Mouse (Mus musculus): ENCODE results near the gene Dstyk. TPM values are rescaled to one million over a fixed set of nuclear protein-coding genes. Genes with fewer than 3 reads are reported as not detected.

Gene Dstyk
- polyA plus RNA-seq, 1 experiment from 2014 or later: 12.2 TPM

- Histone ChIP-seq H3K4me2 (replicated peaks; ENCODE audit: low read depth, low read length) (no peak overlapping the region), H3K4me1 (ENCODE audit: insufficient read depth, low read depth, low read length) (peaks cover 7% of the 10 kb centered on the region; the same call in 1 of the 2 replicates), H3K9me3 (ENCODE audit: low read length) (no peaks in the 10 kb centered on the region), H3K4me3 (ENCODE audit: low read depth, low read length) (no peak overlapping the region), H3K27ac (ENCODE audit: low read length) (no peak overlapping the region), H3K27me3 (replicated peaks; ENCODE audit: insufficient read depth, low read length) (no peaks in the 10 kb centered on the region), H3K36me3 (ENCODE audit: insufficient read depth, low read length) (0 out of 2 replicates have a peak, but pooled peaks cover 3% of the 10 kb centered on the region), H3K9ac (replicated peaks; ENCODE audit: low read depth) (no peak overlapping the region)
- no peak for ATAC-seq
- no peak for DNase-seq (ENCODE audit: low spot score)
- WGBS: 71% methylated on average over 4 of the region's 4 CpGs
- no peak for TF ChIP-seq CTCF (IDR thresholded peaks at IDR 0.05)
- no peak for TF ChIP-seq EP300 (IDR thresholded peaks at IDR 0.05)
Observed at GRCm38 (mm10) chr1:132386266-132386665, 31.1 kb upstream of the Dstyk start.

- Histone ChIP-seq H3K27ac (ENCODE audit: low read length) (peak overlapping the region; percentile 75), H3K4me3 (ENCODE audit: low read depth, low read length) (peak overlapping the region; percentile 62; the same call in 1 of the 2 replicates), H3K4me1 (ENCODE audit: insufficient read depth, low read depth, low read length) (peaks cover 7% of the 10 kb centered on the region; the same call in 1 of the 2 replicates), H3K36me3 (ENCODE audit: insufficient read depth, low read length) (no peaks in the 10 kb centered on the region), H3K9ac (replicated peaks; ENCODE audit: low read depth) (no peak overlapping the region), H3K27me3 (replicated peaks; ENCODE audit: insufficient read depth, low read length) (no peaks in the 10 kb centered on the region), H3K4me2 (replicated peaks; ENCODE audit: low read depth, low read length) (peak overlapping the region; percentile 94), H3K9me3 (ENCODE audit: low read length) (no peaks in the 10 kb centered on the region)
- peak; percentile 57 for DNase-seq (ENCODE audit: low spot score)
- 20% methylated on average over 4 of the region's 4 CpGs for WGBS
- no peak for TF ChIP-seq CTCF (IDR thresholded peaks at IDR 0.05)
- no peak for TF ChIP-seq EP300 (IDR thresholded peaks at IDR 0.05)
- peak; percentile 34 for ATAC-seq
Observed at GRCm38 (mm10) chr1:132387943-132388342, 29.4 kb upstream of the Dstyk start.

GRCm38 (mm10) chr1:132388813-132389803, 28.2 kb upstream of the Dstyk start:
- Histone ChIP-seq H3K9ac (replicated peaks; ENCODE audit: low read depth) (0 out of 2 replicates have a peak overlapping the region, but pooled peaks have one; percentile 5), H3K9me3 (ENCODE audit: low read length) (no peaks in the 10 kb centered on the region), H3K4me3 (ENCODE audit: low read depth, low read length) (peak overlapping the region; percentile 62; the same call in 1 of the 2 replicates), H3K4me2 (replicated peaks; ENCODE audit: low read depth, low read length) (peak overlapping the region; percentile 94), H3K4me1 (ENCODE audit: insufficient read depth, low read depth, low read length) (peaks cover 7% of the 10 kb centered on the region; the same call in 1 of the 2 replicates), H3K27ac (ENCODE audit: low read length) (peak overlapping the region; percentile 78), H3K27me3 (replicated peaks; ENCODE audit: insufficient read depth, low read length) (no peaks in the 10 kb centered on the region), H3K36me3 (ENCODE audit: insufficient read depth, low read length) (no peaks in the 10 kb centered on the region)
- DNase-seq (ENCODE audit: low spot score) (peak; percentile 77), ATAC-seq (peak; percentile 35)
- 41% methylated on average over 8 of the region's 8 CpGs for WGBS
- TF ChIP-seq EP300 (IDR thresholded peaks at IDR 0.05) (peak; percentile 93), CTCF (IDR thresholded peaks at IDR 0.05) (no peak)

GRCm38 (mm10) chr1:132389886-132390585, 27.3 kb upstream of the Dstyk start:
- H3K9me3 ChIP-seq (ENCODE audit: low read length): no peaks in the 10 kb centered on the region
- DNase-seq (ENCODE audit: low spot score) (peak; percentile 67), ATAC-seq (peak; percentile 34; the same call in 1 of the 2 replicates)
- no peaks in the 10 kb centered on the region for H3K36me3 ChIP-seq (ENCODE audit: insufficient read depth, low read length)
- H3K4me3 ChIP-seq (ENCODE audit: low read depth, low read length): peak overlapping the region; percentile 62
- peak overlapping the region; percentile 94 for H3K4me2 ChIP-seq (replicated peaks; ENCODE audit: low read depth, low read length)
- 20% methylated on average over 15 of the region's 15 CpGs for WGBS
- H3K27me3 ChIP-seq (replicated peaks; ENCODE audit: insufficient read depth, low read length): no peaks in the 10 kb centered on the region
- H3K27ac ChIP-seq (ENCODE audit: low read length): peak overlapping the region; percentile 78
- TF ChIP-seq EP300 (IDR thresholded peaks at IDR 0.05): no peak
- TF ChIP-seq CTCF (IDR thresholded peaks at IDR 0.05): peak; percentile 74
- no peak overlapping the region for H3K9ac ChIP-seq (replicated peaks; ENCODE audit: low read depth)
- peaks cover 7% of the 10 kb centered on the region; the same call in 1 of the 2 replicates for H3K4me1 ChIP-seq (ENCODE audit: insufficient read depth, low read depth, low read length)

- peak within 1 kb of the TSS; percentile 78 for H3K27ac ChIP-seq (ENCODE audit: low read length)
- peak within 1 kb of the TSS; percentile 58 for H3K9ac ChIP-seq (replicated peaks; ENCODE audit: low read depth)
- TF ChIP-seq CTCF (IDR thresholded peaks at IDR 0.05) (no peak), EP300 (IDR thresholded peaks at IDR 0.05) (no peak)
- no peaks in the 10 kb centered on the region for H3K27me3 ChIP-seq (replicated peaks; ENCODE audit: insufficient read depth, low read length)
- H3K4me3 ChIP-seq (ENCODE audit: low read depth, low read length): peak within 1 kb of the TSS; percentile 62
- peaks cover under 1% of the 10 kb centered on the region; the same call in 1 of the 2 replicates for H3K4me1 ChIP-seq (ENCODE audit: insufficient read depth, low read depth, low read length)
- no peaks in the 10 kb centered on the region for H3K9me3 ChIP-seq (ENCODE audit: low read length)
- peak; percentile 6 for ATAC-seq
- DNase-seq (ENCODE audit: low spot score): no peak
- no peaks in the 10 kb centered on the region for H3K36me3 ChIP-seq (ENCODE audit: insufficient read depth, low read length)
- peak within 1 kb of the TSS; percentile 94 for H3K4me2 ChIP-seq (replicated peaks; ENCODE audit: low read depth, low read length)
- WGBS: under 1% methylated on average over 45 of the region's 50 CpGs
Observed at GRCm38 (mm10) chr1:132390691-132391579, 26.4 kb upstream of the Dstyk start, which contains the start of gene Tmcc2. Tmcc2 (minus strand) TSS chr1:132391281.
